Mouse (Mus musculus) CH12.LX (cell line): ENCODE data around the gene Kcnh4.

ENCODE experiments used
- CTCF ChIP-seq, 2 experiments: IDR thresholded peaks in 1 of 2; conservative IDR thresholded peaks in 1 of 2; 2 replicates each; pipeline ENCODE4 v1.5.1; 2011 to 2012; ENCODE audit warnings: low read depth in 2 of 2, low read length in 2 of 2, improper control_type of control experiment in 1 of 2, inconsistent platforms in 1 of 2, mild to moderate bottlenecking in 1 of 2, moderate library complexity in 1 of 2
- E2F4 ChIP-seq: IDR thresholded peaks from 2 replicates; pipeline ENCODE4 v1.6.1; 2011; ENCODE audit warnings: low read depth, low read length, improper control_type of control experiment; ENCODE audit not compliant: insufficient replicate concordance
- ELF1 ChIP-seq: IDR thresholded peaks from 2 replicates; pipeline ENCODE4 v1.6.1; 2014; ENCODE audit warnings: low read depth, mild to moderate bottlenecking, inconsistent platforms, low read length, improper control_type of control experiment
- EP300 ChIP-seq: IDR thresholded peaks from 2 replicates; pipeline ENCODE4 v1.6.1; 2011; ENCODE audit warnings: low read length, improper control_type of control experiment
- MAX ChIP-seq: IDR thresholded peaks from 2 replicates; pipeline ENCODE4 v1.6.1; 2011; ENCODE audit warnings: low read length, improper control_type of control experiment
- MEF2A ChIP-seq: IDR thresholded peaks from 2 replicates; pipeline ENCODE4 v1.6.1; 2014; ENCODE audit warnings: low read depth, mild to moderate bottlenecking, inconsistent platforms, low read length, improper control_type of control experiment, borderline replicate concordance
- MYC ChIP-seq: IDR thresholded peaks from 2 replicates; pipeline ENCODE4 v1.6.1; 2011; ENCODE audit warnings: low read depth, mild to moderate bottlenecking, improper control_type of control experiment, low read length
- NELFE ChIP-seq: IDR thresholded peaks from 2 replicates; pipeline ENCODE4 v1.6.1; 2011; ENCODE audit warnings: low read depth, low read length, improper control_type of control experiment
- POLR2A ChIP-seq: IDR thresholded peaks from 2 replicates; pipeline ENCODE4 v1.6.1; 2011; ENCODE audit warnings: low read depth, mild to moderate bottlenecking, improper control_type of control experiment, low read length
- SIN3A ChIP-seq: IDR thresholded peaks from 2 replicates; pipeline ENCODE4 v1.6.1; 2012; ENCODE audit warnings: low read length, improper control_type of control experiment, inconsistent platforms
- SMC3 ChIP-seq: IDR thresholded peaks from 2 replicates; pipeline ENCODE4 v1.6.1; 2011; ENCODE audit warnings: low read depth, low read length, improper control_type of control experiment
- TCF12 ChIP-seq: IDR thresholded peaks from 2 replicates; pipeline ENCODE4 v1.6.1; 2014; ENCODE audit warnings: low read depth, mild to moderate bottlenecking, inconsistent platforms, low read length, improper control_type of control experiment
- UBTF ChIP-seq: IDR thresholded peaks from 2 replicates; pipeline ENCODE4 v1.6.1; 2012; ENCODE audit warnings: low read depth, mild to moderate bottlenecking, inconsistent platforms, low read length, improper control_type of control experiment, moderate library complexity
- USF1 ChIP-seq: IDR thresholded peaks from 2 replicates; pipeline ENCODE4 v1.6.1; 2014; ENCODE audit warnings: low read depth, mild to moderate bottlenecking, inconsistent platforms, low read length, improper control_type of control experiment

GRCm38 (mm10) chr11:100778069-100778468, 18.3 kb upstream of the Kcnh4 start:
- TF ChIP-seq ELF1 (no peak), CTCF (conservative IDR thresholded peaks at IDR 0.05 in 1 of 2, IDR thresholded peaks at IDR 0.05 in 1 of 2; ENCODE audit: low read depth in 2 of 2, low read length in 2 of 2) (peak in 1 of 2 experiments; percentile 21; a peak in 1 of 4 replicates), SIN3A (no peak), USF1 (no peak), NELFE (no peak), TCF12 (no peak), E2F4 (no peak), SMC3 (no peak), POLR2A (no peak), MEF2A (no peak), UBTF (no peak), MAX (no peak), MYC (no peak), EP300 (no peak)
